Mouse (Mus musculus): ENCODE results near the gene Akap12. TPM values are rescaled to one million over a fixed set of nuclear protein-coding genes. Genes with fewer than 3 reads are reported as not detected.

The Akap12 gene
- polyA plus RNA-seq, 1 experiment from 2014 or later = 33.9 TPM

- H3K36me3 ChIP-seq (ENCODE audit: control insufficient read depth, insufficient read depth, low read length) = no peaks in the 10 kb centered on the region
- no peaks in the 10 kb centered on the region for H3K9me3 ChIP-seq (replicated peaks; ENCODE audit: control insufficient read depth, low read length)
- no peak overlapping the region for H3K4me3 ChIP-seq (ENCODE audit: low read depth, low read length)
- ATAC-seq (replicated peaks; ENCODE audit: insufficient number of reproducible peaks, low FRiP score, low TSS enrichment) = no peak
- 40% methylated on average over 4 of the region's 4 CpGs for WGBS (ENCODE audit: insufficient replicate concordance)
- H3K27me3 ChIP-seq (ENCODE audit: control insufficient read depth, insufficient read depth, low read length) = no peaks in the 10 kb centered on the region
- H3K4me1 ChIP-seq (ENCODE audit: control insufficient read depth, insufficient read depth, low read length) = no peaks in the 10 kb centered on the region
- H3K9ac ChIP-seq (ENCODE audit: low read depth, low read length) = no peak overlapping the region
- no peak overlapping the region for H3K27ac ChIP-seq (ENCODE audit: low read depth, low read length)
- H3K4me2 ChIP-seq = no peak overlapping the region
Measured at GRCm38 (mm10) chr10:4249235-4249845, 16.8 kb upstream of the Akap12 start.

- H3K36me3 ChIP-seq (ENCODE audit: control insufficient read depth, insufficient read depth, low read length) = no peaks in the 10 kb centered on the region
- no peaks in the 10 kb centered on the region for H3K4me1 ChIP-seq (ENCODE audit: control insufficient read depth, insufficient read depth, low read length)
- H3K9ac ChIP-seq (ENCODE audit: low read depth, low read length) = no peak overlapping the region
- no peak for ATAC-seq (replicated peaks; ENCODE audit: insufficient number of reproducible peaks, low FRiP score, low TSS enrichment)
- H3K9me3 ChIP-seq (replicated peaks; ENCODE audit: control insufficient read depth, low read length) = no peaks in the 10 kb centered on the region
- no peak overlapping the region for H3K4me3 ChIP-seq (ENCODE audit: low read depth, low read length)
- H3K27me3 ChIP-seq (ENCODE audit: control insufficient read depth, insufficient read depth, low read length) = no peaks in the 10 kb centered on the region
- no peak overlapping the region for H3K4me2 ChIP-seq
- 65% methylated on average over 3 of the region's 3 CpGs for WGBS (ENCODE audit: insufficient replicate concordance)
- no peak overlapping the region for H3K27ac ChIP-seq (ENCODE audit: low read depth, low read length)
Measured at GRCm38 (mm10) chr10:4250681-4251080, 15.5 kb upstream of the Akap12 start.

- WGBS (ENCODE audit: insufficient replicate concordance) = 69% methylated on average over 4 of the region's 4 CpGs
- H3K4me2 ChIP-seq = no peak overlapping the region
- no peak for ATAC-seq (replicated peaks; ENCODE audit: insufficient number of reproducible peaks, low FRiP score, low TSS enrichment)
- no peak overlapping the region for H3K9ac ChIP-seq (ENCODE audit: low read depth, low read length)
- no peaks in the 10 kb centered on the region for H3K4me1 ChIP-seq (ENCODE audit: control insufficient read depth, insufficient read depth, low read length)
- no peaks in the 10 kb centered on the region for H3K9me3 ChIP-seq (replicated peaks; ENCODE audit: control insufficient read depth, low read length)
- no peaks in the 10 kb centered on the region for H3K36me3 ChIP-seq (ENCODE audit: control insufficient read depth, insufficient read depth, low read length)
- no peaks in the 10 kb centered on the region for H3K27me3 ChIP-seq (ENCODE audit: control insufficient read depth, insufficient read depth, low read length)
- H3K4me3 ChIP-seq (ENCODE audit: low read depth, low read length) = no peak overlapping the region
- H3K27ac ChIP-seq (ENCODE audit: low read depth, low read length) = no peak overlapping the region
Measured at GRCm38 (mm10) chr10:4253613-4254012, 12.6 kb upstream of the Akap12 start.

- Histone ChIP-seq H3K9ac (ENCODE audit: low read depth, low read length) (no peak overlapping the region), H3K27ac (ENCODE audit: low read depth, low read length) (no peak overlapping the region), H3K4me3 (ENCODE audit: low read depth, low read length) (no peak overlapping the region), H3K9me3 (replicated peaks; ENCODE audit: control insufficient read depth, low read length) (no peaks in the 10 kb centered on the region), H3K36me3 (ENCODE audit: control insufficient read depth, insufficient read depth, low read length) (no peaks in the 10 kb centered on the region), H3K27me3 (ENCODE audit: control insufficient read depth, insufficient read depth, low read length) (no peaks in the 10 kb centered on the region), H3K4me1 (ENCODE audit: control insufficient read depth, insufficient read depth, low read length) (no peaks in the 10 kb centered on the region), H3K4me2 (no peak overlapping the region)
- 41% methylated on average over 5 of the region's 5 CpGs for WGBS (ENCODE audit: insufficient replicate concordance)
- ATAC-seq (replicated peaks; ENCODE audit: insufficient number of reproducible peaks, low FRiP score, low TSS enrichment) = no peak
Measured at GRCm38 (mm10) chr10:4254459-4254858, 11.7 kb upstream of the Akap12 start.

- Histone ChIP-seq H3K4me1 (ENCODE audit: control insufficient read depth, insufficient read depth, low read length) (peaks cover 4% of the 10 kb centered on the region; the same call in 1 of the 2 replicates), H3K27me3 (ENCODE audit: control insufficient read depth, insufficient read depth, low read length) (no peaks in the 10 kb centered on the region), H3K27ac (ENCODE audit: low read depth, low read length) (no peak overlapping the region), H3K4me2 (no peak overlapping the region), H3K36me3 (ENCODE audit: control insufficient read depth, insufficient read depth, low read length) (no peaks in the 10 kb centered on the region), H3K9ac (ENCODE audit: low read depth, low read length) (no peak overlapping the region), H3K9me3 (replicated peaks; ENCODE audit: control insufficient read depth, low read length) (no peaks in the 10 kb centered on the region), H3K4me3 (ENCODE audit: low read depth, low read length) (no peak overlapping the region)
- 65% methylated on average over 5 of the region's 5 CpGs for WGBS (ENCODE audit: insufficient replicate concordance)
- no peak for ATAC-seq (replicated peaks; ENCODE audit: insufficient number of reproducible peaks, low FRiP score, low TSS enrichment)
Measured at GRCm38 (mm10) chr10:4260925-4261324, 5.3 kb upstream of the Akap12 start.

- H3K9me3 ChIP-seq (replicated peaks; ENCODE audit: control insufficient read depth, low read length) = no peaks in the 10 kb centered on the region
- peaks cover 4% of the 10 kb centered on the region; the same call in 1 of the 2 replicates for H3K4me1 ChIP-seq (ENCODE audit: control insufficient read depth, insufficient read depth, low read length)
- no peak for ATAC-seq (replicated peaks; ENCODE audit: insufficient number of reproducible peaks, low FRiP score, low TSS enrichment)
- 75% methylated on average over 9 of the region's 9 CpGs for WGBS (ENCODE audit: insufficient replicate concordance)
- H3K27ac ChIP-seq (ENCODE audit: low read depth, low read length) = no peak overlapping the region
- H3K4me2 ChIP-seq = no peak overlapping the region
- no peaks in the 10 kb centered on the region for H3K27me3 ChIP-seq (ENCODE audit: control insufficient read depth, insufficient read depth, low read length)
- no peak overlapping the region for H3K4me3 ChIP-seq (ENCODE audit: low read depth, low read length)
- H3K36me3 ChIP-seq (ENCODE audit: control insufficient read depth, insufficient read depth, low read length) = no peaks in the 10 kb centered on the region
- H3K9ac ChIP-seq (ENCODE audit: low read depth, low read length) = no peak overlapping the region
Measured at GRCm38 (mm10) chr10:4261359-4261952, 4.7 kb upstream of the Akap12 start.

- no peak for ATAC-seq (replicated peaks; ENCODE audit: insufficient number of reproducible peaks, low FRiP score, low TSS enrichment)
- no peak overlapping the region for H3K27ac ChIP-seq (ENCODE audit: low read depth, low read length)
- H3K9me3 ChIP-seq (replicated peaks; ENCODE audit: control insufficient read depth, low read length) = no peaks in the 10 kb centered on the region
- H3K36me3 ChIP-seq (ENCODE audit: control insufficient read depth, insufficient read depth, low read length) = no peaks in the 10 kb centered on the region
- H3K27me3 ChIP-seq (ENCODE audit: control insufficient read depth, insufficient read depth, low read length) = no peaks in the 10 kb centered on the region
- peak overlapping the region; percentile 76 for H3K4me2 ChIP-seq
- peak overlapping the region; percentile 79 for H3K9ac ChIP-seq (ENCODE audit: low read depth, low read length)
- peaks cover 4% of the 10 kb centered on the region; the same call in 1 of the 2 replicates for H3K4me1 ChIP-seq (ENCODE audit: control insufficient read depth, insufficient read depth, low read length)
- peak overlapping the region; percentile 72 for H3K4me3 ChIP-seq (ENCODE audit: low read depth, low read length)
- 1% methylated on average over 13 of the region's 13 CpGs for WGBS (ENCODE audit: insufficient replicate concordance)
Measured at GRCm38 (mm10) chr10:4265641-4266040, 539 bp upstream of the Akap12 start.

- WGBS (ENCODE audit: insufficient replicate concordance) = 2% methylated on average over 11 of the region's 11 CpGs
- Histone ChIP-seq H3K4me2 (peak overlapping the region; percentile 76), H3K36me3 (ENCODE audit: control insufficient read depth, insufficient read depth, low read length) (no peaks in the 10 kb centered on the region), H3K27ac (ENCODE audit: low read depth, low read length) (0 out of 2 replicates have a peak overlapping the region, but pooled peaks have one; percentile 10), H3K4me3 (ENCODE audit: low read depth, low read length) (peak overlapping the region; percentile 72), H3K9me3 (replicated peaks; ENCODE audit: control insufficient read depth, low read length) (no peaks in the 10 kb centered on the region), H3K9ac (ENCODE audit: low read depth, low read length) (peak overlapping the region; percentile 79), H3K27me3 (ENCODE audit: control insufficient read depth, insufficient read depth, low read length) (no peaks in the 10 kb centered on the region), H3K4me1 (ENCODE audit: control insufficient read depth, insufficient read depth, low read length) (peaks cover 4% of the 10 kb centered on the region; the same call in 1 of the 2 replicates)
- ATAC-seq (replicated peaks; ENCODE audit: insufficient number of reproducible peaks, low FRiP score, low TSS enrichment) = no peak
Measured at GRCm38 (mm10) chr10:4266931-4267310, 741 bp downstream of the Akap12 start.

GRCm38 (mm10) chr10:4267481-4267880 lies 1.3 kb downstream of the Akap12 start:
- WGBS (ENCODE audit: insufficient replicate concordance) = 74% methylated on average over 7 of the region's 7 CpGs
- H3K36me3 ChIP-seq (ENCODE audit: control insufficient read depth, insufficient read depth, low read length) = no peaks in the 10 kb centered on the region
- peak overlapping the region; percentile 76 for H3K4me2 ChIP-seq
- no peaks in the 10 kb centered on the region for H3K9me3 ChIP-seq (replicated peaks; ENCODE audit: control insufficient read depth, low read length)
- no peak overlapping the region for H3K9ac ChIP-seq (ENCODE audit: low read depth, low read length)
- H3K27me3 ChIP-seq (ENCODE audit: control insufficient read depth, insufficient read depth, low read length) = no peaks in the 10 kb centered on the region
- H3K4me1 ChIP-seq (ENCODE audit: control insufficient read depth, insufficient read depth, low read length) = peaks cover 4% of the 10 kb centered on the region; the same call in 1 of the 2 replicates
- no peak overlapping the region for H3K27ac ChIP-seq (ENCODE audit: low read depth, low read length)
- peak overlapping the region; percentile 72 for H3K4me3 ChIP-seq (ENCODE audit: low read depth, low read length)
- no peak for ATAC-seq (replicated peaks; ENCODE audit: insufficient number of reproducible peaks, low FRiP score, low TSS enrichment)

Measured in heart, embryonic 11.5 days (tissue).